Mouse (Mus musculus) frontal cortex, adult 2 months (tissue): ENCODE results near the gene Barhl1. TPM values are rescaled to one million over a fixed set of nuclear protein-coding genes. Genes with fewer than 3 reads are reported as not detected.

Source experiments
- DNase-seq, 2 experiments: peaks; one replicate each; pipeline ENCODE4 v3.0.0; 2022; ENCODE audit warnings: low spot score in 1 of 2; ENCODE audit errors: extremely low spot score in 1 of 2
- polyA plus RNA-seq: library from polyadenylated mRNA; depleted of rRNA; stranded (reverse); fragments of >200 nt; gene quantifications from 2 replicates; pipeline ENCODE4 v1.2.3, GENCODE M21; 2012

Barhl1 gene
- polyA plus RNA-seq, 1 experiment, result 0.04 TPM

DNA sequence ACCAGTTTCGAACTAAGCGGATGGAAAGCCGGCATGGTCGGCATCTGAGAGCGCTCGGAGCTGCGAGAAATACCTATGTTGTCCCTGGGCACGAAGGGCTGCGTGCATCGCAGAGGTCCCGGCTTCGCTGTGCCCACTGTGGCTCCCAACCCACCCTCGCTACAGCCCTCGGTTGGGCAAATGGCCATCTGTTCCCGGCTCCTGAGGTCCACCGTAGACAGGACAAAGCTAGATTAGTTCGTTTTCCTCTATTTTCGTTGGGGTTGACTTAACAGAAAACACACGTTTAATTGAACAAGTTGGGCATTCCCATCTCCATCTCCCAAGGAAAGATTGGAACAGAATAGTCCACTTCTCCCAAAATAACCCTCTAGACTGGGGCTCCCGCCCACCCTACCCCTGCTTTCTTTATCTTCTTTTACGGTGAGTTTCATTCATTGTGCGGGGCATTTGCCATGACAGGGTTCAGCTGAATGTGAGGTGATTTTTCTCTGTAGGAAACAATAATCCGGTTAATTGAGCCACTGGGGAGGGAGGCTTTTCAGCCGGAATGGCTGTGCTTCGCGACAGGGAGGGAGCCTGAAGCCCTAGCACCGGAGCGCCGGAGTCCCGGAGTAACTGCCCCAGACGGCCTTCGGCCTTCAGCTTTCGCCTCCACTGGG, 4.3 kb downstream of the Barhl1 start:
- DNase-seq, result no peak

DNA sequence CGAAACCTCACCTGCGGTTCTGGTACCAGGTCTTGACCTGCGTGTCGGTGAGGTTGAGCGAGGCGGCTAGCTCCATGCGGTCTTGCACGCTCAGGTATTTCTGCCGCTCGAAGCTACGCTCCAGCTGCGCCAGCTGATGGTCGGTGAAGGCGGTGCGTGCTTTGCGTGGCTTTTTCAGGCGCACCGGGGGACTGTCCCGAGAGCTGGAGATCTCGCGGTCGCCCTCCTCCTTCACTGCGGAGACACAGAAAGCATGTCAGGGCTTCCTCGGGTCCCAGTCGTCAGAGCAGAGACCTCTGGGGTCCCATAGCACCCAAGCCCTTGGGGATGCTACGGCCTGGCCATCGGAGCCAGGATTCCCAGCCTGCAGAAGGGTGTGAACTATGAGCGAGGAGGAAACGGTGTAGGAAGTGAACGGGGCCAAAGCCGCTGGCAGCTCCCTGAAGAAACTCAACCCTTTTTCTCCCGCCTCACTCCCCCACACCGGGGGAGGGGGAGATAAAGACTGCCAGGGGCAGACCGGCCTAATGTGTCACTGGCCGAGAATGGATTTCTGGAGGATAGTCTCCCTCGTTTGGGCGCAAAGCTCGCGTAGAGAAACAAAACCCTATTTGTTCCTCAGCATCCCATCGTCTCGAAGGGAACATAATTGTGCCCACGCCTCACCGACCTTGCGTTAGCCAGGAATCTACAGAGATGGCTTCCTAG, 5.0 kb downstream of the Barhl1 start:
- DNase-seq, result no peak

DNA sequence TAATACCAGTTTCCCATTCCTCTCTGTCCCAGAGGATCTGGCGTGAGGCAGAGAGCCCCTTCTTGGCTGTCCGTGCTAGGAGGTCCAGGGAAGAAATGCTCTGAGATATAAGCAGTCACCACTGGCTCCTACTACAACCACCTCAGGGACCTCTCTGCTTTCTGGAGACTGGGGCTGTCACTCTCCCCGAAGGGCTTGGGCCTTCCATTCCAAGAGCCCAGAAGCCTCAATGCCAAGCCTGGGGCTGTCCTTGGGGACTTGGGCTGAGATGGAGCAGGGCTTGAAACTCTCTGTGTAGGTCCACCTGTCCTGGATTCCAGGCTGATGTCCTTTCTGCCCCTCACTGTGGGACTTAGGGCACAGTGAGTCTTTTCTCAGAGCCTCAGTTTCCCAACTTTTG, 5.6 kb downstream of the Barhl1 start:
- no peak for DNase-seq

DNA sequence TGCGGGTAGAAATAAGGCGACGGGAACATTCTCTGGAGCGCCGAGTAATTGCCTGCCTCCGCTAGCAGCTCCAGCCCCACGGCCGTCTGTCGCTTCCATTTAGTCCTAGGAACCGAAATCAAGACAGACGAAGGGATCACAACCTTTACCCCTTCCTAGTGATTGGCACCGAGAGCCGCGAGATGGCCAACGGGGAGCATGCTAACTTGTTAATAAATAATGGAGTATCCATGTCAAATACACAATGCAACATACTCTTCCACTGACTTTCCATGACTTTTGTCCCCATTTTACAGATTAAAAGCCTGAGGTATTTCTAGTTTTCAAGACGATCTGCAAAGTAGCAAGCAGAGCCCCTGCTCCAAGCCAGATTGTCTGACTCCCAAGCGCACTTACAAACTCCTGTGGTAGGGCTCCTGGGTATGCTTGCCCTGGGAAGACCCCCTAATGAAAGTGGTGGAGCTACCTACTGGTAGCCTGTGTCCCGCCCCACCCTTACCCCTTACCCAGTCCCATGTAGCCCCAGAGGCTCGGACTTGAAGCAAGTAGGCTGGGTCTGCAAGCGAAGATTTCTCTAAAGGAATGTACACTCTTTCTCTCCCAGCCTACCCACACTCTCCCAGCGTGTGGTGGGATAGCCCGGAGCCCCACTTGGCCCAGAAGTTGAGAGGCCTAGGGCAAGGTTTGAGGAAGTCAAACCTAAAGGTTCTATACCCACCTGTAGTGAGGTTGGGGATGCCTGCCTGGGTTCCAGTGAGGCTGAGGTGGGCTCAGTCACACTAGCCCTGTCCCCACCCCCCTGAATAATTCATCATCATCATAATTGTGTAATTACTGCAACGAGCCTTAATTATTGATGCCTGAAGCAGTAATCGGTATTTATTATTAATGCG, 6.4 kb downstream of the Barhl1 start:
- DNase-seq, result no peak

DNA sequence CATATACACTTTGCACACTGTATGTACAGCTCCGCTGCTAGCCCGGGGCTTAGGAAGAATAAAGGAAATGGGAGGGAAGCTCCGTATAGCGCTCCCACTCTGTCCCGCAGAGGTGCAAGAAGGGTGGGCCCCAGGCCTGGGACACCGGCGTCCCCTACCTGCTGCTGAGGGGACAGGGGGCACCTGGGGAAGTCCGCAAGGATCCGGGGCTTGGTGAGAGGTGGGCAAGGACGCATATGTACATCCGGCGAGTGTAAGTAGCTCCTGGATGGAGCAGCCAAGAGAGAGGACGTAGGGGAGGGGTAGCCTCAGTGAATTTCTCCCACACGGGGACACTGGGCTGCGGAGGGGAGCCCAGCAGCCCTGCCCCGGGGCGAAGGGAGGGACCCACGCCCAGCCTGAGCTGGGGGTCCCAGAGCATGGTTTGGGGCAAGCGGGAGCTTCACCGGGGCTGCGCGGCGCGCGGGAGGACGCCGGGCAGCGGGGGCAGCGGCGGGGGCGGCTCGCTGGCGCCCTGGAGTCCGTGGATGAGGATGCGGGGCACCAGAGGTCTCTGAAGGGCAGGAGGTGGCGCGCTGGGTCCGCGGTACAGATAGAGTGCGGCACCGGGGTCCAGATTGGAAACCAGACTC, 7.2 kb downstream of the Barhl1 start:
- DNase-seq, result no peak

DNA sequence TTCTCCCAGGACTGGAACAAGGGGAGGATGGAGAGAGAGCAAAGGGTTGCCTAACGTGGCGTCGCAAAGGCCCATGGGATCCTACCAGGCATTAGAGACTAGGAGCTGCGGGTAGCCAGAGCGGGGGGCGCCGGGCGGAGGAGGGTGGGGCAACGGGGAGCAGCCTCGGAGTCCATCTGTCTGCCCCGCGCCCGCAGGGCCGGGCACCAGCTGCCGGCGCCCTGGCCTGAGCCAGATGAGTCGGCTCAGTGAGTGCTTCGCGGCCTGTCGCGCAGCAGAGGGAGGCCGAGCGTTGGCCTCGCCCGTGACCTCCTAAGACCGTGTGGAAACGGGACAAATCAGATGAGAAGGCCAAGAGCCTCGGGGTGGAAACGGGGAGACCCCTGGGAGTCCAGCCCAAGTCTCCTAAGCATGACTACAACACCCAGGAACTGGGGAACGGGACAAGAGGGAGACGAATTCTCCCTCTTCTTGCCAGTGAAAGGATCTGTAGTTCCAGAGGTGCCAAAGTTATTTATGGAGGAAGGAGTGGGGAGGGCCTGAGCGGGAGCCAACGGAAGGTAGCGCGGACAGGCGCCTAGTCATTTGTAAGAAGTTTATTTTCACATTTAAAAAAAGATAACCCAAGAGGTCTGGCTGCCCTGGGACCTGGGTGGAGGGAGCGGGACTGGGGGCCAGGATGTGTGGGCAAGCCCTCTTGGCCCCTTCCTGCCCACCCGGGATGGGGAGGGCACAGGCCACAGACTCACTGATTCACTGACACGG, 7.9 kb downstream of the Barhl1 start:
- DNase-seq, result no peak

DNA sequence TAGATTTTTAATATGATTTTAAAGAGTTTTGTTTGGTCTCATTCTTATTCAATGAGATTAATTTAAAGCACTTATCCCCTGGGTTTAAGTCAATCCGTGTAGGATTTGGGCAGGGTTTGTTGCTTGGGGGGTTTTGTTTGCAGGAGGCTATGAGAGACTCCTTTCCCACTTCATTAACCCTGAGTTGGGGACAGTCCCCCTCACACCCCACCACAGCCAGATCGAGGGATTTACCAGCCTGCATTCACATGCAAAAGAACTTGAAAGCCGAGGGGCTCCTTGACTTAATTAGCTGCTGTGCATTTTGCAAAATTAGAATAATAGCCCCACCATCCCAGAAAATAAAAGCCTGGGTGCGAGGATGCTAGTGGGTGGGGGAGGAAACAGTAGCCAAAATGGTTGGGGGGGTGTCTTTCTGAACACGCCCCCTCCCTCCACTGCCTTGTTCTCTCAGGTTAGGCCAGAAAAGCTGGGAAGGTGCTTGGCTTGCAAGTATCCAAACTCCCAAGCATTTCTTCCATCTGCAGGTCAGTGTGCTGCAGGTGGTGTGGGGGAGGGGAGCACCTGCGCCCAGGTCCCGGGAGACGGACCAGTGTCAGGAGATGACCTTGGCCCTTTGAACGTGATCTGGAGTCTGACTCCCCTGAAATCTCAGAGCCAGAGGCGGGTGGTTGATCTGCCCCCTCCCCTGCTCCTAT, 8.6 kb downstream of the Barhl1 start:
- no peak for DNase-seq

DNA sequence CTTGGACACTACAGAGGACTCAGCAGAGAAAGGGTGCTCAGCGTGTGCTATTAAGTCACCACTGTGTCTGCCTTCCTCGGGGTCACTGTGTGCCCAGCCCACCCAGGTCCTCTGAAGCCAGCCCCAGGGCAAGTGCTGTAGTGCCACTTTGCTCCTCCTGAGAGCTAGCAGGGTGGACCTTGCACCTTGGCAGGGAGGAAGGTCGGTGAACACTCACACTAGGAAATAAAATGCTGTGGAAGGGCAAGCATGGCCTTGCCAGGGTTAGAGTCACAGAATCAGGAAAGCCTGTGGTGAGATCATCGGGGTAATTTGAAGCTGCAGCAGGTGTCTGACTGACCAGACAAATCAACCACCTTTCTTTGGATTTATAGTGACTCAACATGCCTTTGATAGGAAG, 10.9 kb downstream of the Barhl1 start:
- no peak for DNase-seq

DNA sequence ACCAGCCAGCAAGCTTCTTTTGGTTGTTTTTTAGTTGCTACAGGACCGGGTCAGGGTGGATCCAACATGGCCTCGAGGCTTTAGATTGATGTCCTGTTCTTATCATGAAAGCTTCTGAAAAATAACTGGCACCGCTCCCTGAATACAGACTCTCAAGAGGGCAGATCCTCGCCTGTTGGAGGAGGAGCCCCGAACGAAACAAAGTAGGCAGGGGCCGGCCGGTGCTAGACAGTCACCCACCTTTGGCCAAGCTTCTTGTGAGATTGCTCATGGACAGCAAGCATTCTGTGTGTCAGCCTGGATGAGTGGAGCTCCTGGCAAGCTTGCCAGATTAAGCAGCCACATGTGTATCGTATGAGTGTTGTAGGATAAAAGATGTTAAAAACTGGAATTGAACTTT, 11.7 kb downstream of the Barhl1 start:
- DNase-seq, result no peak

DNA sequence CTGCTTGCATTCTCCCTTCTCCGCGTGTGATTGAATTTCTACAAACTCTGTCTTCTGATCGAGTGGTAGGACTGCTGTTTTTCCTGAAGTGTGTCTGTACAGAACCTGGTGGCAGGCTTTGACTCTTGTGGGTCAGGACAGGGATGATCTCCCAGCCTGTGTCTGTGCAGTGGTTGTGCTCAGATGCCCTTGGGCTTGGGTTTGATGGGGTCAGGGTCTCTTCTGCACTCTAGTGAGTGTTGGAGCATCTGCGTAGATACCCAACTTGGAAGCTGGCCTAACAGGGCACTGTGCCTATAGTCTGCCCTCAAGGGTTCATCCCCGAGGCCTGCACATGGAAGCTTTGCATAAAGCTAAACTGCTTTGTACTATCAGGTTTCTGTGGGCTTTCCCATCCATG, 12.6 kb downstream of the Barhl1 start:
- no peak for DNase-seq

DNA sequence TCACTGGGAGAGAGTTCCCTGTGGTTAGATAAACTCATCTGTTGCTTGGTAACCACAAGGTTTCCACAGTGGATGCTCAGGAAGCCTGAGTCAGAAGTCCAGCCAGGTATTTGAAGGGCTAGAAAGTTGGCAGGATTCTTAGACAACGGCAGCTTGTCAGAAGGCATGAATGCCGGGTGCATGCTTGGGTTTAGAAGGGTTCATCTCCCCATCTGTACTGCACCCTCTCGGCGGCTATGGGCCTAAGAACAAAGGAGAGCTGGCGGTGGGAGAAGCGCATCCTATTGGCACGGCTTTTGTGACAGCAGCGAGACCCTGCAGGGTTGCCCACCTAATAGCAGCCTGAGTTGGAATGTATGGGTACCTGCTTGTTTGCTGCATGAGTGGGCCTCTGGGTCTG, 14.2 kb downstream of the Barhl1 start:
- no peak for DNase-seq

DNA sequence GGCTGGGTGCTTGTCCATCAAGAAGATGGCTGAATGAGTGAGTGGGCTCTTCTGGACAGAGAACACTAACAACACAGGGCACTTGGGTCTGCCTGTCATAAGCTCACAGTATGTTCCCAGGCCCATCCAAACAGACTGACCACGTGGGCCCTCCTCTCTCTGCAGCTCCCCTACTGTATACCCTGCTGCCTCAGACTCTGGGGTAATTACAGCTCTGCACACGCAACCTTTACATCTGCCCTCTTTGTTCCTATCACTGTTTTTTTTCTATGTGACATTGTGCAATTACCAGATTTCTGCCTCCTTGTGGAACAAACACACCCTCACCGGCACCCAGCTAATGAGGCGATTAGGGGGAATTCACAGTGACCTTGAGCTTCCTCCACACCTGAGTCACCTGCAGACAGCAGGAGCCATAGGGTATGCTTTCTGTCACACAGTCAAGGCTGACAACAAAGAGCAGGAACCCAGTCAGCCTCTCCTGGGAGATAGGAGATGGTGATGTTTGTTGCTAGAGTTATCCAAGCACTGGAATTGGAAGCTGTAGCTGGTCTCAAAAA, 19.0 kb downstream of the Barhl1 start:
- no peak for DNase-seq

DNA sequence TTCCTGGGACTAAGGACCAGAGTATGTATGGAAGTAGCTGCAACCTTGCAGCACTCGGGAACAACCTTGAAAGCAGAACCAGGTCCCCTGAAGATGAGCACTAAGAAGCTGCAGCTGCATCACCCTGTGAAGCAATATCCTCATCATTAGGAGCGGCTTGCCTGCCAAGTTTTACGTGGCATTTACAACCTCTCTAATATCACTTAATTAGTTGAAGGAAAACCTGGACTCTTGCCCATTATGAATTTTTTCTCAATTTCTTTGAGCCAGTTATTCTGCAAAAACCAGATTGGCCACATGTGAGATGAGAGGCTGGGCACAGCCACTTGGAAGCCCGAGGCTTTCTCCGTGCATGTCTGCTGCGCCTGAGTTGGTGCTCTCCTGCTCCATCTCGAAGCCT, 20.6 kb downstream of the Barhl1 start:
- no peak for DNase-seq

DNA sequence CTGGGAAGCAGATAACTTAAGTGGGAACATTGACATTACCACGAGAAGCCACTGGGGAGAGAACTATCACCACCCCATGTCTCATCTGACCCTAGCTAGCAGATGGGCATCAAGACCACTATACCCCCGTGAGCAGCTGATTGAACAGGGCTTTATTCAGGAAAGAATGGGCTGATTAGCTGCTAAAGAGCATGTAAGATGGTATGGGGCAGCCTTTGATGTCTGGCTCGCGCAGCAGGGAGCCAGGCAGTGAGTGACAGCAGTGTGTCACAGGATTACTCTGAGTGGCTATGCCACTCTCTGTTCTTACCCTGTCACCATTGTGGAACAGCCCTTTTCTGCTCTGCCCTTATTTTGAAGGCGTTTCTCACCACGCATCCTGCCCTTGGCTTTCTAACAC, 22.9 kb downstream of the Barhl1 start:
- no peak for DNase-seq

DNA sequence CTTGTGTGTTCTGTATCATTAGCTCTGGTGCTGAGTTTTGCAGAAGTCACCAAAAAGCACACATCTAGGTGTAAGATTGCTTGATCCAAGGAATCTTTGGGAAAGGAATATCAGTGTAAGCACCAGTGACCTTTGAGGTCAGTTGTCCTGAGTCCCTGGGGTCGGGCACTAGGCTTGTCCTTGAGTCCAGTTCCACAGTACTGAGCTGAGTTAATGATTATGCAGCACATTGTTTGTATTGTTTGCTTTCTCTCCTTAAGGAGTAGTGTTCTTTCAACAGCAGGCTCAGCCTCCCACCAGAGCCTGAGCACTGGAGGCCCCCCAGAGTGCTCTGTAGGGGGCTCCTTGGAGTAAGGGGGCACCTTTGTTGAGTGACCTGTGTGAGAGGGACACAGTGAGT, 23.7 kb downstream of the Barhl1 start:
- no peak for DNase-seq

DNA sequence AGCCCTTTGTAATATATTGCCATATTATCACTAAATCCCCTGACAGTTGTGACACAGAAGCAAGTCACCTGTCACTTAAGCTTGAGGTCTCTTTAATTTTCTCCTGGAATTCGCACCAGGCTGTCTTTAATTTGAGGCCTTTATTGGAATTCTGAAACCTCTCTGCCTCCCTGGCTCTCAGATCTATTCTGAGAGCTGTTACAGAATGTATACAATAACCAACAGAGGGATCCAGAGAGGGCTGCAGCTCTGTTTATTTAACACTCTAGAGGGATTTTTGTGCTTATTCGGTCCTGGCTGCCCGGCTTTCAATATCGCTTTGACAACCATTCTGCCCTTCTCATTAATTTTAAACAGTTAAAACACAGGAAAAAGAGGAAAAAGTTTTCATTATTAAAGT, 31.6 kb downstream of the Barhl1 start:
- no peak for DNase-seq

DNA sequence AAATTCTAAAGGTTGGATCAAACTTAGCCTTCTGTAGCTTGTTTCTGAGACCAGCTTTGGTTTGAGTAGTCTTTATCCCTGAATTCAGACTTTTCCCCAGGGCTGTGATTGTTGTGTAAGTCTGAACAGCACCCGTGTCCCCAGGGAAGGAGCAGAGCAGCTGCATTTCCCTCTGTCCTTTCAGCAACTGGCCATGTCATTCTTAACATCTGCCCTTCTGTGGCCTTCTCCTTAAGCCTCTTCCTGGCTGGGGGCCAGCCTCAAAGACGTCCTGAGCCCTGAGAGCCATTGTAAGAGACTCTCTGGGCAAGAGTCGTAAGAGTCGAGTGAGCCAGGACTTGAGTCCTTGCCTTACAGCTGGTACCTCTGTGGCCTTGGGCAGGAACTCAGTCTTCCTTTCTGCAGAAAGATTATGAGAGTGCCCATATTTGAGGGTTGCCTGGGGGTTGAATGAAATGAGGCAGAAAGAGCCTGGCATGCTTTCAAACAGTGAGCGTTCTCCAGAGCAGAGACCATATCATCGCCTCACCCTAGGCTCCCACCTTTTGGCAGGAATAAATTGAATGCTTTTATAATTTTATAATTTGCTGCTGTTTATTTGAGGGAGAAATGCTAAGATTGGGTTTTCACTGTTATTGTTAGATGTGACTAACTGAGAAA, 33.5 kb downstream of the Barhl1 start:
- DNase-seq, result no peak

DNA sequence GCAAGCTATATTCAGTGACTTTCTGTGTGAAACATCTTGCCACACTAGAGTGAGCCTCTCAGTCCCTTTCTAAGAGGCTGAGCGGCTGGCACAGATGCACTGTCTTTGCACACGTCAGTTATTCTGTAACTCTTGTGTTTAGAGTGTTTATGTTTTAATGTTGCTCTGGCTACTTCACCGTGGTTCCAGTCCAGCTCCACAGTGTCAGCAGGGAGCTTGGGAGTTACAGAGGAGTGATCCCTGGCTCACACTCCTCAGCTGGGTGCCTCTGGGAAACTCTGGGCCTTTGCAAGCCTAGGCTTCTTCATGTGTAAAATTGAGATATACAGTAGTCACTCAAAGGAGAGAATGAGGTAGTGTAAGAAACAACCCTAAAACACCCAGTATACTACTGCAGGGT, 34.4 kb downstream of the Barhl1 start:
- DNase-seq, result no peak

DNA sequence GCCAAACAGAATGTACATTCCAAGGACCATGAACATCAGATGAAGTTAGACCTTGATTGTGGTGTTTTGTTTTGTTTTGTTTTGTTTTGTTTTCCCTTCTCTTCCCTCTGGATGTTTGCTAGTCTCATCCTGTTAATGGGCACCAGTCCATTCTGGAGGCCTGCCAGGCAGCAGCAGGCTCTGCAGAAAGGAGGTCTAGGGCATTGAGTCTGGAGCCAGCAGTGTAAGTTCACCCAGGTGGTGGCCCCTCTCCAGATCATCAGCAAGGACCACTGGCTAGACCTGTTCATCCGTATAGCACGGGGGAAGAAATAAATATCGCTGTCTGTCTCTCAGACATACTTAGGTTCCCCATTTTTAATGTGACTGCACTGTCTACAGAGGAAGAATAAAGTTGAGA, 35.2 kb downstream of the Barhl1 start:
- no peak for DNase-seq
